Mouse (Mus musculus): Measurements from ENCODE around the gene Tmem40. TPM values are rescaled to one million over a fixed set of nuclear protein-coding genes. Genes with fewer than 3 reads are reported as not detected.

Tmem40 gene
- polyA plus RNA-seq, 1 experiment from 2014 or later = 3.3 TPM

DNA sequence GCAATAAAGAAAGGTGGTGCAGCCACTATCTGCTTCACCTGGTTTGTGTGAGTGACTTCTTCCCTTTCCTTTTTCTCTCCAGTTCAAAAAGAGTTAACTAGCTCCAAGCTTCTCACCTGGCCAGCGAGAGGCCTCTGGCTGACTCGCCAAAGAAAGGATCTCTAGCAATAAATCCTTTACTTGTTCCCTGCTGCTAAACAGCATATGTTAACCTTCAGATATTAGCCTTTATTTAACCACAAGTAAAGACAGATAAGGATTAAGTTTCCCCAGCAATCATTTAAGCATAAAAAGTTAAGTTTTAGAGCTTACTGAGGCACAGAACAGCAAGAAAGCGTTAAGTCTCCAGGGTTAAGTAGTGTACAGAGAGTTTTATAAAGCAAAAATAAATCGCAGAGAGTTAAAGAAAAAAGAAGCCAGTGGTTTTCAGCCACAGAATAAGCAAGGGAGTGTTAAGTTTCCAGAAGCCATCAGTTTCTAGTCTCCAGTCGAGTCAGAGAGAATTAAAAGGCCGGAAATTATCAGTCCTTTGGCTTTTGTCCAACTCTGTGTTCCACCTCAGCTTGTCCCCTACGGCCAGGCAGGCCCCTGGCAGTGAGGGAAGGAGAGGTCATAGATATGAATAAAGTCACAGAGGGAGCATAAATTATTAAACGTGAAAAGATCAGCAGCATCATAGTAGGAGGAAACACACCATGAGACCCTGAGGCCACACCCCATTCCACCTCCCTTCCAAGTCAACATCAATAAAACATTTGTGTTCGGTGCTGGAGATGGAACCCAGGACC lies 69.9 kb downstream of the Tmem40 start:
- ATAC-seq (ENCODE audit: insufficient number of reproducible peaks, insufficient read depth, low FRiP score, low read depth) = no peak

GRCm38 (mm10) chr6:115690105-115690504 lies 72.1 kb downstream of the Tmem40 start:
- H3K4me3 ChIP-seq (ENCODE audit: low read depth, low read length) = no peak overlapping the region
- no peaks in the 10 kb centered on the region for H3K9me3 ChIP-seq (ENCODE audit: control insufficient read depth, low read depth, low read length)
- no peaks in the 10 kb centered on the region for H3K36me3 ChIP-seq (ENCODE audit: control insufficient read depth, insufficient read depth, low read length)
- H3K9ac ChIP-seq (replicated peaks; ENCODE audit: low read depth, low read length) = no peak overlapping the region
- no peak overlapping the region for H3K27ac ChIP-seq (ENCODE audit: low read length)
- no peaks in the 10 kb centered on the region for H3K27me3 ChIP-seq (ENCODE audit: control insufficient read depth, insufficient read depth, low read length)
- ATAC-seq (ENCODE audit: insufficient number of reproducible peaks, insufficient read depth, low FRiP score, low read depth) = no peak
- H3K4me1 ChIP-seq (ENCODE audit: control insufficient read depth, insufficient read depth, low read length) = no peaks in the 10 kb centered on the region
- no peak overlapping the region for H3K4me2 ChIP-seq (replicated peaks; ENCODE audit: low read depth, low read length)
- 89% methylated on average over 4 of the region's 4 CpGs for WGBS

More for the DNA sequence above, 69.9 kb downstream of the Tmem40 start:
- no peak overlapping the region for H3K27ac ChIP-seq (ENCODE audit: low read length)
- H3K9me3 ChIP-seq (ENCODE audit: control insufficient read depth, low read depth, low read length) = no peaks in the 10 kb centered on the region
- H3K36me3 ChIP-seq (ENCODE audit: control insufficient read depth, insufficient read depth, low read length) = no peaks in the 10 kb centered on the region
- H3K27me3 ChIP-seq (ENCODE audit: control insufficient read depth, insufficient read depth, low read length) = no peaks in the 10 kb centered on the region
- no peak overlapping the region for H3K9ac ChIP-seq (replicated peaks; ENCODE audit: low read depth, low read length)
- H3K4me2 ChIP-seq (replicated peaks; ENCODE audit: low read depth, low read length) = no peak overlapping the region
- 43% methylated on average over 9 of the region's 9 CpGs for WGBS
- H3K4me1 ChIP-seq (ENCODE audit: control insufficient read depth, insufficient read depth, low read length) = no peaks in the 10 kb centered on the region
- no peak overlapping the region for H3K4me3 ChIP-seq (ENCODE audit: low read depth, low read length)

GRCm38 (mm10) chr6:115688589-115688988 lies 73.6 kb downstream of the Tmem40 start:
- H3K9me3 ChIP-seq (ENCODE audit: control insufficient read depth, low read depth, low read length) = no peaks in the 10 kb centered on the region
- ATAC-seq (ENCODE audit: insufficient number of reproducible peaks, insufficient read depth, low FRiP score, low read depth) = no peak
- WGBS = 74% methylated on average over 4 of the region's 4 CpGs
- no peaks in the 10 kb centered on the region for H3K4me1 ChIP-seq (ENCODE audit: control insufficient read depth, insufficient read depth, low read length)
- H3K4me2 ChIP-seq (replicated peaks; ENCODE audit: low read depth, low read length) = no peak overlapping the region
- H3K36me3 ChIP-seq (ENCODE audit: control insufficient read depth, insufficient read depth, low read length) = no peaks in the 10 kb centered on the region
- no peak overlapping the region for H3K27ac ChIP-seq (ENCODE audit: low read length)
- H3K9ac ChIP-seq (replicated peaks; ENCODE audit: low read depth, low read length) = no peak overlapping the region
- H3K4me3 ChIP-seq (ENCODE audit: low read depth, low read length) = no peak overlapping the region
- H3K27me3 ChIP-seq (ENCODE audit: control insufficient read depth, insufficient read depth, low read length) = no peaks in the 10 kb centered on the region

DNA sequence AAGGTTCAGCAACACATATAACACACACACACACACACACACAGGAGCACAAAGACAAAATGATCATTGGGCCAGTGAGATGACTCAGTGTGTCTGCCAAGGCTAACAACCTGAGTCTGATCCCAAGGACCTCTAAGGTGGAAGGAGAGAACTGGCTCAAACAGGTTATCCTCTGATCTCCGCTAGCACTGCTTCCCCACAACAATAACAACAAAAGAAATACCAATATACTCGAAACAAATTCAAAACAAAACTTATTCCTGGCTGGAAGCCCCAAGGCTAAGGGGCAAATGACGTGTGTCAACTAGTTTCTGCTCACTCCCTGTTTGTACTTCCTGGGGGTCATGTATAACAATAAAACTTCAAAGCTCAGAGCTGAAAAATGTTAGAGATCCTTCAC lies 74.5 kb downstream of the Tmem40 start:
- Histone ChIP-seq H3K4me3 (ENCODE audit: low read depth, low read length) (no peak overlapping the region), H3K27me3 (ENCODE audit: control insufficient read depth, insufficient read depth, low read length) (no peaks in the 10 kb centered on the region), H3K4me2 (replicated peaks; ENCODE audit: low read depth, low read length) (no peak overlapping the region), H3K27ac (ENCODE audit: low read length) (no peak overlapping the region), H3K9me3 (ENCODE audit: control insufficient read depth, low read depth, low read length) (no peaks in the 10 kb centered on the region), H3K36me3 (ENCODE audit: control insufficient read depth, insufficient read depth, low read length) (no peaks in the 10 kb centered on the region), H3K9ac (replicated peaks; ENCODE audit: low read depth, low read length) (no peak overlapping the region), H3K4me1 (ENCODE audit: control insufficient read depth, insufficient read depth, low read length) (no peaks in the 10 kb centered on the region)
- ATAC-seq (ENCODE audit: insufficient number of reproducible peaks, insufficient read depth, low FRiP score, low read depth) = no peak
- 57% methylated on average over 3 of the region's 3 CpGs for WGBS

DNA sequence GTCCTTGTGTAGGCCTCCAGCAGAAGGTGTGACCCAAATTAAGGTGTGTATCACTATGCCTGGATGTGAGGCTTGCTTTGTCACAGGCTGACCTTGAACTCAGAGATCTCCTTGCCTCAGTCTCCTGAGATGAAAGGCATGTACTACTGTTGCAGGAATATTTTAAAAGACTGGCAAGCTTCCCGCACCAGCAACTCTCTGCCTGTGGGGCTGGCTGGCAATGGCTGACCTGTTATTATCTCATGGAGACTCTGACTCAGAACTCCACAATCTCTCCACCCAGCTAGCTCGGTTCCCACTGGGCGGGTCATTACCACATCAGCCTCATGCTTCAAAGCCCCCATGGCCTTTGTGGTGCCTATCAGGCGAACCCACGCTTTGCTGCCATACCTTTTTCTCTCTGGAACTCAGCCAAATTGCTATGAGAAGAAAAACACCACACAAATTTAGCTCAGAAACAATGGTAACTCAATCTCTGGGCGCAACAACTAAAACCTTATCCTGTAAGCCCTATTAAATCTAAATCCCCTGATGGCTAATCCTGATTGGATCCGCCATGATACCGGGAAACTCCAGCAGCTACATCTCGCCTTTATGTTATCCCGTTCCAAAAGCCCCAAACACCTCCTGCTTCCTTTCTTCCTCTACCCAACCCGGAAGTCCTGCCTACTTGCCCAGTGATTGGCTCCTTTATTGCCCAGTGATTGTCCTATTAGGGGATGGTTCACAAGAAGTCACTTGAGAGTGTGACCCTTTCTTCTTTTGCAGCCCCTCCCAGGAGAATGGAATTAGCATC lies 77.2 kb downstream of the Tmem40 start:
- Histone ChIP-seq H3K27me3 (ENCODE audit: control insufficient read depth, insufficient read depth, low read length) (no peaks in the 10 kb centered on the region), H3K27ac (ENCODE audit: low read length) (no peak overlapping the region)
- 57% methylated on average over 11 of the region's 11 CpGs for WGBS

DNA sequence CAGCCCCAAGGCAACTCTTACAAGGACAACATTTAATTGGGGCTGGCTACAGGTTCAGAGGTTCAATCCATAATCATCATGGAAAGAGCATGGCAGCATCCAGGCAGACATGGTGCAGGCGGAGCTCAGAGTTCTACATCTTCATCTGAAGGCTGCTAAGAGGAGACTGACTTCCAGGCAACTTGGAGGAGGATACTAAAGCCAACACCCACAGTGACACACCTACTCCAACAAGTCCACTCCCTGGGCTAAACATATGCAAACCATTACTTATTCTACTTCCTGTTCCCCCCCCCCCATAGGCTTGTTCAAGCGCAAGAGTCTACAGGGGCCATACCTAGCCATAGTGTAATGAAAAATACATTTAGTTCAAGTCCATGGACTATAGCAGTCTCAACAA lies 77.9 kb downstream of the Tmem40 start:
- Histone ChIP-seq H3K27ac (ENCODE audit: low read length) (no peak overlapping the region), H3K36me3 (ENCODE audit: control insufficient read depth, insufficient read depth, low read length) (no peaks in the 10 kb centered on the region), H3K9ac (replicated peaks; ENCODE audit: low read depth, low read length) (no peak overlapping the region), H3K4me3 (ENCODE audit: low read depth, low read length) (no peak overlapping the region), H3K9me3 (ENCODE audit: control insufficient read depth, low read depth, low read length) (no peaks in the 10 kb centered on the region), H3K27me3 (ENCODE audit: control insufficient read depth, insufficient read depth, low read length) (no peaks in the 10 kb centered on the region), H3K4me2 (replicated peaks; ENCODE audit: low read depth, low read length) (no peak overlapping the region), H3K4me1 (ENCODE audit: control insufficient read depth, insufficient read depth, low read length) (no peaks in the 10 kb centered on the region)
- WGBS = 100% methylated on average over 2 of the region's 2 CpGs
- no peak for ATAC-seq (ENCODE audit: insufficient number of reproducible peaks, insufficient read depth, low FRiP score, low read depth)

More for the DNA sequence above, 77.2 kb downstream of the Tmem40 start:
- Histone ChIP-seq H3K9me3 (ENCODE audit: control insufficient read depth, low read depth, low read length) (no peaks in the 10 kb centered on the region), H3K4me2 (replicated peaks; ENCODE audit: low read depth, low read length) (no peak overlapping the region), H3K4me1 (ENCODE audit: control insufficient read depth, insufficient read depth, low read length) (no peaks in the 10 kb centered on the region), H3K9ac (replicated peaks; ENCODE audit: low read depth, low read length) (no peak overlapping the region), H3K4me3 (ENCODE audit: low read depth, low read length) (no peak overlapping the region), H3K36me3 (ENCODE audit: control insufficient read depth, insufficient read depth, low read length) (no peaks in the 10 kb centered on the region)
- ATAC-seq (ENCODE audit: insufficient number of reproducible peaks, insufficient read depth, low FRiP score, low read depth) = no peak

DNA sequence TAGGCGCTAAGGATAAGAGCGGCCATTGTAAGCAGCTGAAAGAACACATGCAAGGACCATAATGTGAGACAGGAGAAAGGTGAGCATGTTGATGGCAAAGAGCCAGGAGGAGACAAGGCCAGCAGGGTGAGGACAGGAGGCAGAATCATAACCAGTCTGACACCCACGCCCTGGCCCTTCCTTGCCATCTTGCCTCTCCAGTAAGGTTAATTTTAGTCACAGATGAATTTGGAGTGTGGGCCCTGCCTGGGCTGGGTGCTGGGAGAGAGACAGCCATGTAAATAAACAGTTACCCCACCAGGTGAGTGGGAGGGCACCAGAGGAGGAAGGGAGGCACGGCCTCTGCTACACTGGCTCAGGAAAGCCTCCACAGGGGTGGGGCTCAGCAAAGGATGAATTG lies 81.1 kb downstream of the Tmem40 start:
- H3K27ac ChIP-seq (ENCODE audit: low read length) = no peak overlapping the region
- no peaks in the 10 kb centered on the region for H3K27me3 ChIP-seq (ENCODE audit: control insufficient read depth, insufficient read depth, low read length)
- no peak overlapping the region for H3K9ac ChIP-seq (replicated peaks; ENCODE audit: low read depth, low read length)
- no peak overlapping the region for H3K4me2 ChIP-seq (replicated peaks; ENCODE audit: low read depth, low read length)
- ATAC-seq (ENCODE audit: insufficient number of reproducible peaks, insufficient read depth, low FRiP score, low read depth) = no peak
- H3K36me3 ChIP-seq (ENCODE audit: control insufficient read depth, insufficient read depth, low read length) = no peaks in the 10 kb centered on the region
- WGBS = 81% methylated on average over 4 of the region's 4 CpGs
- no peaks in the 10 kb centered on the region for H3K9me3 ChIP-seq (ENCODE audit: control insufficient read depth, low read depth, low read length)
- no peak overlapping the region for H3K4me3 ChIP-seq (ENCODE audit: low read depth, low read length)
- H3K4me1 ChIP-seq (ENCODE audit: control insufficient read depth, insufficient read depth, low read length) = no peaks in the 10 kb centered on the region
